Mouse (Mus musculus): ENCODE measurements around the gene Ankrd54.

DNA sequence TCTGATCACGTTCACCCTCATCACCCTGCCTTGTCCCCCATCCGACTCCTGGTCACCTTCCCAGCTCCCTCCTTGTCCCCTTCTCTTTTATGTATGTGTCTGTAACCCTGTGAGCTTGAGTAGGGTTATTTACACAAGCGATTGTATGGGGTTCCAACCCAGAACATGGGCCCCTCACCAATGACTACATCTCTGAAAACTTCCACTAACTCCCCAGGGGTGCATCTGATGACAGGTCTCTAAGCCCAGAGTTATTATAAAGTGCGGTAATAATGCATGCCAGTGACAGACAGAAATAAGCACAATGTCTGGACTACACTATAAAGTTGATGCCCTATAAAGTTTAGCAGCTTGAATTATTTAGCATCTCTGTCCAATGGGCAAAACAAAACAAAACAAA, 37.7 kb upstream of the Ankrd54 start:
- no peak for TF ChIP-seq CTCF (IDR thresholded peaks at IDR 0.05; ENCODE audit: extremely low read depth, insufficient read length, insufficient replicate concordance, low read depth, low read length)
- no peak for TF ChIP-seq POLR2A (IDR thresholded peaks at IDR 0.05; ENCODE audit: low read depth, low read length)
